Mouse (Mus musculus) liver, embryonic 11.5 days (tissue): ENCODE data around the gene Myh9. TPM values are rescaled to one million over a fixed set of nuclear protein-coding genes. Genes with fewer than 3 reads are reported as not detected.

Experiments
- ATAC-seq: fragments of 200-750 bp; cut with Nextera tagmentation; replicated peaks from 2 replicates; pipeline ENCODE4 v1.8.0; 2017; ENCODE audit warnings: moderate number of reproducible peaks, mild to moderate bottlenecking, moderate TSS enrichment, moderate library complexity; ENCODE audit not compliant: low FRiP score
- DNase-seq: peaks from one replicate; pipeline ENCODE4 v3.0.0-alpha.2; 2017; ENCODE audit warnings: low spot score
- H3K27ac ChIP-seq: fragments of 300-500 bp; sonication (generic); 2 replicates; pipeline ENCODE4 v1.5.1; 2014; ENCODE audit warnings: mild to moderate bottlenecking, low read depth, low read length, control low read depth
- H3K27me3 ChIP-seq: fragments of 300-500 bp; sonication (generic); replicated peaks from 2 replicates; pipeline ENCODE4 v1.6.1; 2014; ENCODE audit warnings: low read length, mixed read lengths; ENCODE audit not compliant: control insufficient read depth, insufficient read depth
- H3K36me3 ChIP-seq: fragments of 300-500 bp; sonication (generic); 2 replicates; pipeline ENCODE4 v1.6.1; 2014; ENCODE audit warnings: mild to moderate bottlenecking, low read length, moderate library complexity, mixed read lengths; ENCODE audit not compliant: control insufficient read depth, insufficient read depth
- H3K4me1 ChIP-seq: fragments of 300-500 bp; sonication (generic); replicated peaks from 2 replicates; pipeline ENCODE4 v1.6.1; 2014; ENCODE audit warnings: low read length, mixed read lengths; ENCODE audit not compliant: control insufficient read depth, insufficient read depth
- H3K4me2 ChIP-seq: fragments of 300-500 bp; sonication (generic); 2 replicates; pipeline ENCODE4 v1.6.1; 2014; ENCODE audit warnings: mild to moderate bottlenecking, control low read depth, moderate library complexity
- H3K4me3 ChIP-seq: fragments of 300-500 bp; sonication (generic); 2 replicates; pipeline ENCODE4 v1.5.1; 2014; ENCODE audit warnings: low read depth, low read length, control low read depth
- H3K9ac ChIP-seq: fragments of 300-500 bp; sonication (generic); 2 replicates; pipeline ENCODE4 v1.6.1; 2014; ENCODE audit warnings: low read depth, low read length, control low read depth
- H3K9me3 ChIP-seq: fragments of 300-500 bp; sonication (generic); 2 replicates; pipeline ENCODE4 v1.6.1; 2016; ENCODE audit warnings: low read length, inconsistent platforms, mixed read lengths; ENCODE audit not compliant: control insufficient read depth
- WGBS: fragments of 180-500 bp; shearing (Covaris S2); extraction: QIAGEN DNeasy Blood & Tissue Kit; methylation state at CpG from one replicate; pipeline ENCODE4 v1.1.7; 2014; 5-methylcytosine and 5-hydroxymethylcytosine counted together
- polyA plus RNA-seq: library from polyadenylated mRNA; unstranded; fragments of >200 nt; fragmentation: Nextera tagmentation; extraction: Ambion mirVana; gene quantifications from 2 replicates; pipeline ENCODE4 v1.2.1, GENCODE M21; 2014

Myh9 gene
- polyA plus RNA-seq, 1 experiment from 2014 or later: 53.0 TPM

DNA sequence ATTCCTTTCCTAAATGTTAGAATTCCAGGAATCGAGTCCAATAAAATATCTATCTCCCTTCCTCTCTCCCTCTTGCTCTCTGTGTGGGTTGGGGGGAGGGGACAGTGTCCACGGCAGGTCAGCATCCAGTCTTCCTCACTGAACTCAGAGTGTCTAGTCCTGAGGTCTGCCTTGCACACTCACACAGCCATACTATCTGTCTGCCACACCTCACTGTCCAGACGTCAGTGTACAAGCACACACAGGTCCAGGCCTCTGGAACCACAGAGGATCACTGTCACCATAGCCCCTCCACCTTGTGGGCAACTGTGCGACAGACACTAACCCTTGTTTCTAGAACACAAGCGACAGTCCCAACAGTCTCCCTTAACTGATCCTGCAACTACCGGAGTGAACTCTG, 18.8 kb downstream of the Myh9 start:
- no peak overlapping the region for H3K4me2 ChIP-seq
- ATAC-seq (0 out of 2 replicates have a peak, but pooled peaks have one; percentile 9), DNase-seq (no peak)
- H3K4me1 ChIP-seq: peaks cover 73% of the 10 kb centered on the region
- H3K9ac ChIP-seq: no peak overlapping the region
- 38% methylated on average over 6 of the region's 6 CpGs for WGBS
- no peak overlapping the region for H3K4me3 ChIP-seq
- H3K27ac ChIP-seq: no peak overlapping the region
- H3K36me3 ChIP-seq: peaks cover 2% of the 10 kb centered on the region; the same call in 1 of the 2 replicates
- no peaks in the 10 kb centered on the region for H3K9me3 ChIP-seq
- no peaks in the 10 kb centered on the region for H3K27me3 ChIP-seq

DNA sequence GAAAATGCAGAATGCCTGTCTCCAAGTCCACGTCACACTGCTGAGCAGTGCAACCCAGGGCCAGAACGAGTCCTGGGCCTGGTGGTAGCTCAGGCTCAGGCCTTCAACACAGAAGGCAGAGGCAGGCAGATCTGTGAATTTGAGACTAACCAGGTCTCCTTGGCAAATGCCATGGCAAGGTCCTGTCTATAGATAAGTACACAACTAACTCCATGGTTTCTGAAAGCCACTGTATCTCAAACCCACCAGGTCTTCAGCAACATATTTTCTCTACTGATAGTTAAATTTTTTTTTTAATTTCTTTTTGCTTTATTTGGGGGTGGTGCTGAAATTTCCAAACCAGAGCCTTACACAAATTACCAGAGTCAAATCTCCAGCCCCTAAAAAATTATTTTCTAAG, 19.3 kb downstream of the Myh9 start:
- no peaks in the 10 kb centered on the region for H3K27me3 ChIP-seq
- 46% methylated on average over 2 of the region's 2 CpGs for WGBS
- no peaks in the 10 kb centered on the region for H3K36me3 ChIP-seq
- peak overlapping the region; percentile 60; the same call in 1 of the 2 replicates for H3K27ac ChIP-seq
- H3K4me2 ChIP-seq: peak overlapping the region; percentile 18
- no peaks in the 10 kb centered on the region for H3K9me3 ChIP-seq
- H3K4me3 ChIP-seq: no peak overlapping the region
- H3K9ac ChIP-seq: no peak overlapping the region
- ATAC-seq (no peak), DNase-seq (no peak)
- H3K4me1 ChIP-seq: peaks cover 73% of the 10 kb centered on the region

DNA sequence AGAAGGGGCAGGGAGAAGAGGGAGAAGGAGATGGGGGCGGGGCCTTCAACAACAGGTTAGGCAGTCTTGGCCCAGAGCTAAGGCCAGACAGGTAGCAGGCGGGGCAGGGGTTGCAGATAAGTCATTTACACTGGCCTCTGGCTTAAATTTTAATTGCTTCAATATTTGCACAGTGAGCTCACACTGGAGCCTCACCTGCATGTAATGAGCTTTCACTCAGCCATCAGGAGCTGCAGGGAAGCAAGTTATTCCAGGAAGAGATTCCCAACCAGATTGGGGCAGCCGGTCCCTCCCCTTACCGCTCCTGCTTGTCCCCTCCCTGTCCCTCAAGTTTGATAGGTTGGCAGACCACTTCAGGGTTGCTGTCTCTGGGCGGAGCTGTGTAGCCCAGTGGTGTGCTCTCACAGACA, 19.9 kb downstream of the Myh9 start:
- ATAC-seq: peak; percentile 35; the same call in 1 of the 2 replicates
- Histone ChIP-seq H3K4me2 (peak overlapping the region; percentile 18), H3K27ac (peak overlapping the region; percentile 60), H3K4me3 (no peak overlapping the region), H3K36me3 (no peaks in the 10 kb centered on the region), H3K27me3 (no peaks in the 10 kb centered on the region), H3K9ac (no peak overlapping the region), H3K4me1 (peaks cover 73% of the 10 kb centered on the region), H3K9me3 (no peaks in the 10 kb centered on the region)
- 44% methylated on average over 5 of the region's 5 CpGs for WGBS
- DNase-seq: no peak

DNA sequence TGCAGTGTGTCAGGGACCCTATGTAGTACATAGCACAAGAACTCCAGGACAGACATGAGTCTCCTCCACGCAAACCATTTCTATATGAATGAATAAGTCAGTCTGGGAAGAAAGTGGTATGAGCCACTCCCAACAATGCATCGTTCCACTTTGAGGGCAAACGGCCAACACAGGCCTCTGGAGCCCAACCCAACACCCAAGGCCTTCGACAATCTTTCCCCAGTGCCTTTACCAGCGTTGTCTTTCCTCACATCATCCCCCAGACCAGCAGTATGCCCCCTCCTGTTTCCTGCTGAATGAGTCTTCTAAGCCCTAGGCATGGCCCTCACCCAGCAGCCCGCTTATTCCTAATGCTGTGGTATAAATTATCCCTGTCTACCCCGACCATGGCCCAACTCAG, 20.6 kb downstream of the Myh9 start:
- WGBS: 52% methylated on average over 7 of the region's 7 CpGs
- Histone ChIP-seq H3K4me2 (no peak overlapping the region), H3K9ac (no peak overlapping the region)

DNA sequence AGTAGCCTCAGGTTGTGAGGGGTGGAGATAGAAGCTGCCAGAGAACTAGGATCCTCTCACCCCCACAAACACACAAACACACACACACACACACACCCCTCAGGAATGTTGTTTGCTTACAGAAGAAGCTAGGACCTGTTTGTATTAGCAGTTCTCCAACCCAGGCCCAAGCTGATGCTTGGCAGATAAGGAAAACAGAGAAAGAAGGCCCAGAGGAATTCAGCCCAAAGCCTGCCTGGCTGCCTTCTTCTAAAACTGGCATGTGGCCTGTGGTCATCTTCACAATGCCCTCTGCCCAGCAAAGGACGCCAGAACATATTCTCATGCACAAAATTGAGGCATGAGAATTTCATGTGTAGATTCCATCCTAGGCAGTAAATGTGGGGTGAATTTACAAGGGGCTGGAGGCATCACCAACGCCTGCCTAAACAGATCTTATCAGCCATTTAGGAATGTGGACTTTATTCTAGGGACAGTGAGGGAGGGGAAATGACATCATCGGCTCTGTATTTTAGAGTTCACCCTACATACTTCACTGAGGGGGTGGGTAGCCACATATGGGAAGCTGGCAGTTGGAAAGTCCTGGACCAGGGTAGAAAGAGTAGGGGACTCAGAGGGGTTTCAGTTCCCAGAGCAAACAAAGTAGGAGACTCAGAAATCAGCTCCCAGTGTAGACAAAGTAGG, 21.4 kb downstream of the Myh9 start:
- Histone ChIP-seq H3K9me3 (no peaks in the 10 kb centered on the region), H3K4me2 (peak overlapping the region; percentile 25), H3K4me1 (peaks cover 83% of the 10 kb centered on the region), H3K36me3 (no peaks in the 10 kb centered on the region), H3K9ac (no peak overlapping the region), H3K27me3 (no peaks in the 10 kb centered on the region), H3K4me3 (no peak overlapping the region), H3K27ac (peak overlapping the region; percentile 68)
- 19% methylated on average over 3 of the region's 3 CpGs for WGBS
- DNase-seq: no peak
- no peak for ATAC-seq

More for the DNA sequence above, 20.6 kb downstream of the Myh9 start:
- Histone ChIP-seq H3K4me1 (peaks cover 78% of the 10 kb centered on the region), H3K27me3 (no peaks in the 10 kb centered on the region), H3K36me3 (no peaks in the 10 kb centered on the region), H3K4me3 (no peak overlapping the region), H3K27ac (peak overlapping the region; percentile 68; the same call in 1 of the 2 replicates), H3K9me3 (no peaks in the 10 kb centered on the region)
- ATAC-seq: no peak
- DNase-seq: no peak

DNA sequence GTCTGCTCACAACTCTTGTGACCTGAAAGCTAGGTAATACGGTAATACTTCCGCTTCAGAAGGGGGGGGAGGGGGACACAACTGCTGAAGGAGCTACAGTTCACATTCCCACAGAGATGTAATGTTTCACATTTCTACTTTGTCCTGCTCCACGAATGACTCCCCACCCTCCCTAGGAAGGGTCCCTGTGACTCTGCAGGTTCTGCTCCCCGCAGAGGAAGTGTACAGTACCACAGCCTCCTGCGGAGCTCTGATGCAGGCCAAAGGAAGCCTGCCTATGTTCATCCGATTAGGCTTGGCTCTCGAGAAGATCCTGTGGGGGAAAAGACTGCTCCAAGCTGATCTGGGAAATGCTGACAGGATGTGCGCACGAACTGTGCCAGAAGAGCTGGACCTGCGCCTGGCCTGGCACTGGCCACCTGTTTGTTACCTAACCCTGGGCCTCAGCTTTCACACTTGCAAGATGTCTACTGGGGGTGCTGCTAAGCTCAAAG, 22.0 kb downstream of the Myh9 start:
- Histone ChIP-seq H3K9me3 (no peaks in the 10 kb centered on the region), H3K9ac (0 out of 2 replicates have a peak overlapping the region, but pooled peaks have one; percentile 3), H3K27me3 (no peaks in the 10 kb centered on the region), H3K27ac (peak overlapping the region; percentile 68; the same call in 1 of the 2 replicates), H3K4me2 (no peak overlapping the region), H3K36me3 (no peaks in the 10 kb centered on the region), H3K4me3 (no peak overlapping the region), H3K4me1 (peaks cover 84% of the 10 kb centered on the region)
- 48% methylated on average over 10 of the region's 10 CpGs for WGBS
- no peak for DNase-seq
- ATAC-seq: peak; percentile 27; the same call in 1 of the 2 replicates

DNA sequence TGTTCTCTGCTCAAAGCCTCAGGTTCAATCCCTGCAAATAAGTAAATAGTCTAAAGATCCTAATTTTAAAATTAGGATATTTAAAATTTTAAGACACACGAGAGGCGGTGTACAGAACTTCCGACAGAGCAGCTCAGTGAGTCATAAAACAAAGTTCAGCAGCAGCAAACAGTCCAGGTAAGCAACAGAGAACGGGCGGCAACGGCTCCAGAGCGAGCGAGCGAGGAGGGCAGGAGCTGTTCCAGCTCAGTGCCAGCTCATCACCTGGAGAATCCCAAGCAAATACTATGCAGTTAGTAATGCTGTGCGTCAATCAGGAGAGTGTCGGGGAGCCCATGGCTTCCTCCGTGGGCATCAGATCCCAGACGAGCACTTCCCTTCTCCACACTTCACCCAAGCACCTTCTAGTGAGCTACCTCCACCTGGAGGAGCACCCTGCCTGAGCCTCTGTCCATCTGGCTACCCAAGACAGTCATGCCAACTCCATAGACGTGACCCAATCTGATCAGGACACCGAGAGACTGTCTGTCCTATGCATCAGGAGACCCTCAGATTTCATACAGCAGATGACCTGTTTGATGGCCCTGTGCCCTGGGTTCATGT, 23.3 kb downstream of the Myh9 start:
- H3K4me1 ChIP-seq: peaks cover 84% of the 10 kb centered on the region
- H3K27ac ChIP-seq: no peak overlapping the region
- no peaks in the 10 kb centered on the region for H3K9me3 ChIP-seq
- whole genome bisulfite sequencing: 79% methylated on average over 15 of the region's 15 CpGs
- ATAC-seq: no peak
- no peaks in the 10 kb centered on the region for H3K27me3 ChIP-seq
- no peaks in the 10 kb centered on the region for H3K36me3 ChIP-seq
- DNase-seq: no peak
- no peak overlapping the region for H3K4me2 ChIP-seq
- H3K4me3 ChIP-seq: no peak overlapping the region
- H3K9ac ChIP-seq: no peak overlapping the region

DNA sequence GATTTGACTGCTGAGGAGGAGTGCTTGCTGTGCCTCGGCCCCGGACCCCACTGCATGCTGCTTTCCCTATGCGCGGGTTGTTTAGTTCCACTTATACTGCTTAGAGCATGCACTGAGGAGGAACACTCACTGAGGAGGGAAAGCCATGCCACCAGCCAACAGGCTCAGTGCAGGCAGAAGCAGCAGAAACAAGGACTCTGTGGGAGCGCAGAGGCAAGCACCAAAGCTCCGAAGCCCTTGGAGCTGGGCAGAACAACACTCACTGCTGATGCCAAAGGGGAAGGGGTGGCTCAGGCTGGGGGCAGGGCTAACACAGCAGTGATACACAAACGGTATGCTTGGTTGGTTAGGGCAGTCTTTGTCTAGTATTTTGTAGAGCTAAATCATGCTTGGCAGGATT, 24.6 kb downstream of the Myh9 start:
- WGBS: 59% methylated on average over 7 of the region's 7 CpGs
- H3K4me2 ChIP-seq: peak overlapping the region; percentile 8; the same call in 1 of the 2 replicates

More for the DNA sequence above, 24.6 kb downstream of the Myh9 start:
- Histone ChIP-seq H3K27me3 (no peaks in the 10 kb centered on the region), H3K36me3 (peaks cover 5% of the 10 kb centered on the region; the same call in 1 of the 2 replicates), H3K9ac (no peak overlapping the region), H3K9me3 (no peaks in the 10 kb centered on the region), H3K4me1 (peaks cover 77% of the 10 kb centered on the region), H3K27ac (peak overlapping the region; percentile 24; the same call in 1 of the 2 replicates), H3K4me3 (no peak overlapping the region)
- ATAC-seq: no peak
- DNase-seq: no peak
